Mouse (Mus musculus): ENCODE data around the gene Tmem54.

- TF ChIP-seq POLR2A (IDR thresholded peaks at IDR 0.05; ENCODE audit: low read depth, low read length) (no peak), CTCF (IDR thresholded peaks at IDR 0.05; ENCODE audit: extremely low read depth, insufficient read length, insufficient replicate concordance, low read depth, low read length) (no peak)
Measured at GRCm38 (mm10) chr4:129086078-129086477, 19.3 kb upstream of the Tmem54 start.

Measured in small intestine, adult 2 months (tissue).